Mouse (Mus musculus): ENCODE measurements around the gene Elf2. TPM values are rescaled to one million over a fixed set of nuclear protein-coding genes. Genes with fewer than 3 reads are reported as not detected.

Gene Elf2
- polyA plus RNA-seq, 1 experiment: 28.1 TPM

DNA sequence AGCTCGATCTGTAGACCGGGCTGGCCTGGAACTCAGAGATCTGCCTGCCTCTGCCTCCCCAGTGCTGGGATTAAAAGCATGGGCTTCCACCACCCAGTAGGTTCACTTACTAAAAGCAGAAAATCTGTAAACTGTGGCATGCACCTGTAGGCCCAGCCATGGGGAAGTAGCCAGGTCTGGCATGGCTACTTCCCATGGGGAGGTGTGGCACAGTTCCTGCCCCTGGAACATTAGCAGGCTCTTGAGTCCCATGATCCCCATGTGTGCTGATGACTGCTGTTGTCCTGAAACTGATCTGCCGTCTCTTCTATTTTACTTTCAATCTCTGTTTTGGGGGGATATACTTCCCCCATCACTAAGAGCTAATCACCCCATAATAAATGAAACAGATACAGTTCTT lies 127.4 kb downstream of the Elf2 start:
- H3K4me3 ChIP-seq (ENCODE audit: insufficient read depth, low read depth, low read length): no peak overlapping the region
- H3K27me3 ChIP-seq (replicated peaks; ENCODE audit: control insufficient read depth, insufficient read depth, low read length): no peaks in the 10 kb centered on the region
- DNase-seq: no peak
- no peak overlapping the region for H3K27ac ChIP-seq (ENCODE audit: insufficient read depth, low read depth, low read length)
- no peaks in the 10 kb centered on the region for H3K36me3 ChIP-seq (ENCODE audit: control insufficient read depth, insufficient read depth, low read length)
- TF ChIP-seq CTCF (conservative IDR thresholded peaks at IDR 0.05; ENCODE audit: insufficient read depth, insufficient read length, low read depth, low read length): no peak
- TF ChIP-seq POLR2A (IDR thresholded peaks at IDR 0.05; ENCODE audit: low read depth, low read length): no peak
- 100% methylated on average over 3 of the region's 3 CpGs for WGBS
- H3K4me1 ChIP-seq (ENCODE audit: control insufficient read depth, insufficient read depth, low read length): no peaks in the 10 kb centered on the region

DNA sequence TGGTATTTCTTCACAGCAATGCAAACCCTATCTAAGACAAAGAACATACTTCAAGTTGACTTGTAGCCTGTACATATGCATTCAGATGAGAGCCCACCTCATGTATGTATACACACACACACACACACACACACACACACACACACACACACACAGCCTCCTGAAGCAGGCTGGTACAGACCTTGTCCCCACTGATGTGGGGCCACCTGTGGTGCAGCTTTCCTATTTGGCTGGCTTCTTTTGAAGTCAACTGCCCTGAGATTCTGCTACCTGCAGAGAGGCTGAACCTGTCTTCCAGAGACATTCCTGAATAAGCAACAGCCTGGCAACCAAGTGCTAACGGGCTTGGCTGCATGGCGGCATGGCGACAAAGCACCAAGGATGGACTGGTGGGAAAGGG lies 130.0 kb downstream of the Elf2 start:
- TF ChIP-seq CTCF (conservative IDR thresholded peaks at IDR 0.05; ENCODE audit: insufficient read depth, insufficient read length, low read depth, low read length): no peak
- no peak for TF ChIP-seq POLR2A (IDR thresholded peaks at IDR 0.05; ENCODE audit: low read depth, low read length)
- Histone ChIP-seq H3K27ac (ENCODE audit: insufficient read depth, low read depth, low read length) (no peak overlapping the region), H3K4me1 (ENCODE audit: control insufficient read depth, insufficient read depth, low read length) (no peaks in the 10 kb centered on the region), H3K4me3 (ENCODE audit: insufficient read depth, low read depth, low read length) (no peak overlapping the region), H3K27me3 (replicated peaks; ENCODE audit: control insufficient read depth, insufficient read depth, low read length) (no peaks in the 10 kb centered on the region), H3K36me3 (ENCODE audit: control insufficient read depth, insufficient read depth, low read length) (no peaks in the 10 kb centered on the region)
- DNase-seq: no peak
- WGBS: 95% methylated on average over 3 of the region's 3 CpGs

DNA sequence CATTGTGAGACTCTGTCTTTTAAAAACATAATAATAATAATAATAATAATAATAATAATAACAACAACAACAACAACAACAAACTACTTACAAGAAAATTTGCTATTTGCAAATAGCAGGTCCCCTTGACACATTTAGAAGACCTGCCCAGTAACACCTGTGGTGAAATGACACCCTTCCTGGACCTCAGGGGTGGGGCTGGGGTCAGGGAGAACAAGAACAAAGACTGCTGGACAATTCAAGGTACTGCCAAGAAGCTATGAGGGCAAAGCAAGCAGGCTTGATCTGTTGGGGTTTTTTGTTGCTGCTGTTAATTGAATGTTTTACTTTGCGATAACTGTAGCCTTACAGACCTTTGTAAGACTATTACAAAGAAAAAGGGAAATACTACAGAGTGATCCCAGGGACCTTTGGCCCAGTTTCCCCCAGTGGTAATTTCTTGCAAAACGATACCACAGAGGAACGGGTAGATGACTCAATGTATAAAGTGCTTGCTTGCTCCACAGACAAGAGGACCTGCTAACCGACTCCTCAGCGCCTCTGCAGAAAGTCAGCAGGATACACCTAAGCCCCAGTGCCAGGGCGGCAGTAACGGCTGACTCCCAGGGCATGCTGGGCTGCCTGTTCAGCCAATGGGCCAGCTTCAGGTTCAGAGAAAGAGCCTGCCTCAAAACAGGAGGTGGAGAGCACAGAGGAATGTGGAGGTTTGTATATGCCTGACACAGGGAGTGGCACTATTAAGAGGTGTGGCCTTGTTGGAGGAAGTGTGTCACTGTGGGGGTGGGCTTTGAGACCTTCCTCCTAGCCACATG lies 130.8 kb downstream of the Elf2 start:
- 88% methylated on average over 7 of the region's 7 CpGs for WGBS
- H3K4me1 ChIP-seq (ENCODE audit: control insufficient read depth, insufficient read depth, low read length): peaks cover 2% of the 10 kb centered on the region; the same call in 1 of the 2 replicates
- H3K36me3 ChIP-seq (ENCODE audit: control insufficient read depth, insufficient read depth, low read length): no peaks in the 10 kb centered on the region
- TF ChIP-seq CTCF (conservative IDR thresholded peaks at IDR 0.05; ENCODE audit: insufficient read depth, insufficient read length, low read depth, low read length) (no peak), POLR2A (IDR thresholded peaks at IDR 0.05; ENCODE audit: low read depth, low read length) (no peak)
- H3K4me3 ChIP-seq (ENCODE audit: insufficient read depth, low read depth, low read length): no peak overlapping the region
- H3K27me3 ChIP-seq (replicated peaks; ENCODE audit: control insufficient read depth, insufficient read depth, low read length): no peaks in the 10 kb centered on the region
- no peak for DNase-seq
- H3K27ac ChIP-seq (ENCODE audit: insufficient read depth, low read depth, low read length): no peak overlapping the region

DNA sequence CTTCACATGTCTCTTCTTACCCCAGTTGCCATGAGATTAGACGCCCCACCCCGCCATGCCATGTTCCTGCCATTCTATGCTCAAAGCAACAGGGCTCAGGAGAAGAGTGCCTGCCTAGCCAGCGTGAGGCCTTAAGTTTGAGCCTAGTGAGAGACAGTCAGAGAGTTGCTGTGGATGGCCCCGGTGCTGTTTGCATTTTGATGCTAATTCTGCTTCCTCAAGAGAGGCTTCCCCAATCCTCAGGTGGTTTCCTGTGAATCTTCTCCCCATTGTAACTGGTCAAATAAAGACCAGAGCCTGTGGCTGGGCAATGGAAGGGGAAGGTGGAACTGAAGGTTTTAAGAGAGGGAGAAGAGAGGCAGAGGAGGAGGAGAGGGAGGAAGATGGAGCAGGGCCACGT lies 131.8 kb downstream of the Elf2 start:
- WGBS: 79% methylated on average over 5 of the region's 5 CpGs
- DNase-seq: no peak
- H3K4me1 ChIP-seq (ENCODE audit: control insufficient read depth, insufficient read depth, low read length): peaks cover 6% of the 10 kb centered on the region; the same call in 1 of the 2 replicates
- no peak for TF ChIP-seq POLR2A (IDR thresholded peaks at IDR 0.05; ENCODE audit: low read depth, low read length)
- H3K27me3 ChIP-seq (replicated peaks; ENCODE audit: control insufficient read depth, insufficient read depth, low read length): no peaks in the 10 kb centered on the region
- no peak overlapping the region for H3K4me3 ChIP-seq (ENCODE audit: insufficient read depth, low read depth, low read length)
- H3K36me3 ChIP-seq (ENCODE audit: control insufficient read depth, insufficient read depth, low read length): no peaks in the 10 kb centered on the region
- no peak overlapping the region for H3K27ac ChIP-seq (ENCODE audit: insufficient read depth, low read depth, low read length)

DNA sequence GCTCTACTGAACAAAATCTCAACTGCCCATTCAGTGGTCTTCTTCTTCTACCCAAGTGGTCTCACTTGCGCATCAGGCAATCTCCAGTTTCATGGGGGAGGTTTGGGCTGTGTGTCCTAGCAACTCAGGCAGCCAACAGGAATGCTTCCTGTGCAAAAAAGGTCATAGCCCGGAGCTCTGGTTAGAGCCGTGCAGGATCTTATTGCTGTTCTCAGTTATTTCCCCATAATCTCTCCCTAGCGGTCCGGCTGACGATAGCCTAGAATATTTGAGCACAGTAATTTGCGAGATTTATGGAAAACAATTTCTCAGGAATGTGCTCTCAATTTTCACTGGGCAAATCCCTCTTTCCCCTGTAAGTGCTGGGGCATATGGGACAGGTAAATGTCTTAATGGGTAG lies 133.9 kb downstream of the Elf2 start:
- no peak overlapping the region for H3K27ac ChIP-seq (ENCODE audit: insufficient read depth, low read depth, low read length)
- no peaks in the 10 kb centered on the region for H3K27me3 ChIP-seq (replicated peaks; ENCODE audit: control insufficient read depth, insufficient read depth, low read length)
- no peaks in the 10 kb centered on the region for H3K36me3 ChIP-seq (ENCODE audit: control insufficient read depth, insufficient read depth, low read length)
- no peak for DNase-seq
- 81% methylated on average over 7 of the region's 7 CpGs for WGBS
- TF ChIP-seq CTCF (conservative IDR thresholded peaks at IDR 0.05; ENCODE audit: insufficient read depth, insufficient read length, low read depth, low read length): no peak
- no peak for TF ChIP-seq POLR2A (IDR thresholded peaks at IDR 0.05; ENCODE audit: low read depth, low read length)
- no peak overlapping the region for H3K4me3 ChIP-seq (ENCODE audit: insufficient read depth, low read depth, low read length)
- H3K4me1 ChIP-seq (ENCODE audit: control insufficient read depth, insufficient read depth, low read length): peaks cover 14% of the 10 kb centered on the region

DNA sequence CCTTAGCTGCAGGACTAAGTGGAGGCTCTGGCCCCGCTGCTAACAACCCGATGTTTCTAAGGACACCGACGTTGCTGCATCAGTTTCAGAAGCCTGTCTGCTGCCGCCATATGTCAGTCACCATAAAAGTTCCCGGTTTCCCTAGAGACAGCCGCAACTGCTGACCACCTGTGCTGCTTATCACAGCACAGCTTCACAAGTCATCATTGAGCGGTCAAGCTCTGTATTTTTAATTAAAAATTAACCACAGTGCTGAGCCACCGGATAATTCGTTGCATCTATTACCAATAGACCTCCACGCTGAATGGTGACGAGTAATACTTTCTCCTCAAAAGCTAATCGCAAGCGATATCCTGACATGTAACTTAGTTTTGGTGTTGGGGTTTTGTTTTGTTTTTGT lies 135.6 kb downstream of the Elf2 start:
- peaks cover 14% of the 10 kb centered on the region for H3K4me1 ChIP-seq (ENCODE audit: control insufficient read depth, insufficient read depth, low read length)
- no peaks in the 10 kb centered on the region for H3K27me3 ChIP-seq (replicated peaks; ENCODE audit: control insufficient read depth, insufficient read depth, low read length)
- WGBS: 61% methylated on average over 14 of the region's 14 CpGs
- no peak overlapping the region for H3K27ac ChIP-seq (ENCODE audit: insufficient read depth, low read depth, low read length)
- peak; percentile 37 for DNase-seq
- TF ChIP-seq POLR2A (IDR thresholded peaks at IDR 0.05; ENCODE audit: low read depth, low read length) (no peak), CTCF (conservative IDR thresholded peaks at IDR 0.05; ENCODE audit: insufficient read depth, insufficient read length, low read depth, low read length) (no peak)
- H3K4me3 ChIP-seq (ENCODE audit: insufficient read depth, low read depth, low read length): no peak overlapping the region
- H3K36me3 ChIP-seq (ENCODE audit: control insufficient read depth, insufficient read depth, low read length): no peaks in the 10 kb centered on the region

DNA sequence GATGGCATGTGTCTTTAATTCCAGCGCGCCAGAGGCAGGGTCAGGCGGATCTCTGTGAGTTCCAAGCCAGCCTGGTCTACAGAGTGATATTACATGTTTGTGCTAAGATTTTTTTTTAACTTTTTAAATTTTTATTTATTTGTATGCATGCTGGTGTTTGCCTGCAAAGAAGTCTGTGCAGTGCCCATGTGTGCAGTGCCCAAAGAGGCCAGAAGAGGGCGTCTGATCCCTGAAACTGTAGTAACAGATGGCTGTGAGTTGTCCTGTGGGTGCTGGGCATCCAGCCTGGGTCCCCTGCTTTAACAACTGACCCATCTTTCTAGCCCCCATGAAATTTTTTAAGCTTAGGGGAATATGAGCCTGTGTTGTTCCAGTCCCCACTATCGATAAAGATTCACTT lies 136.0 kb downstream of the Elf2 start:
- 88% methylated on average over 5 of the region's 5 CpGs for WGBS
- Histone ChIP-seq H3K4me1 (ENCODE audit: control insufficient read depth, insufficient read depth, low read length) (peaks cover 14% of the 10 kb centered on the region), H3K36me3 (ENCODE audit: control insufficient read depth, insufficient read depth, low read length) (no peaks in the 10 kb centered on the region), H3K4me3 (ENCODE audit: insufficient read depth, low read depth, low read length) (no peak overlapping the region), H3K27ac (ENCODE audit: insufficient read depth, low read depth, low read length) (no peak overlapping the region), H3K27me3 (replicated peaks; ENCODE audit: control insufficient read depth, insufficient read depth, low read length) (no peaks in the 10 kb centered on the region)
- DNase-seq: no peak
- peak; percentile 32 for TF ChIP-seq CTCF (conservative IDR thresholded peaks at IDR 0.05; ENCODE audit: insufficient read depth, insufficient read length, low read depth, low read length)
- TF ChIP-seq POLR2A (IDR thresholded peaks at IDR 0.05; ENCODE audit: low read depth, low read length): no peak
